Mouse (Mus musculus) heart, embryonic 16.5 days (tissue): ENCODE results near the gene Gm20388. TPM values are rescaled to one million over a fixed set of nuclear protein-coding genes. Genes with fewer than 3 reads are reported as not detected.

Source experiments
- ATAC-seq: fragments of 200-750 bp; cut with Nextera tagmentation; replicated peaks from 2 replicates; pipeline ENCODE4 v1.8.0; 2017; ENCODE audit warnings: moderate number of reproducible peaks; ENCODE audit not compliant: insufficient read depth, low FRiP score; ENCODE audit errors: extremely low read depth
- H3K27ac ChIP-seq: fragments of 300-500 bp; sonication (generic); 2 replicates; pipeline ENCODE4 v1.5.1; 2014; ENCODE audit warnings: mild to moderate bottlenecking, low read length, control low read depth, moderate library complexity
- H3K27me3 ChIP-seq: fragments of 300-500 bp; sonication (generic); 2 replicates; pipeline ENCODE4 v1.6.1; 2014; ENCODE audit warnings: low read length, mixed read lengths; ENCODE audit not compliant: control insufficient read depth, insufficient read depth
- H3K36me3 ChIP-seq: fragments of 300-500 bp; sonication (generic); 2 replicates; pipeline ENCODE4 v1.6.1; 2014; ENCODE audit not compliant: control insufficient read depth, insufficient read depth
- H3K4me1 ChIP-seq: fragments of 300-500 bp; sonication (generic); 2 replicates; pipeline ENCODE4 v1.6.1; 2014; ENCODE audit warnings: low read length, mixed read lengths; ENCODE audit not compliant: control insufficient read depth, insufficient read depth
- H3K4me2 ChIP-seq: fragments of 300-500 bp; sonication (generic); 2 replicates; pipeline ENCODE4 v1.6.1; 2014; ENCODE audit warnings: low read depth, mild to moderate bottlenecking, control low read depth, low read length
- H3K4me3 ChIP-seq: fragments of 300-500 bp; sonication (generic); 2 replicates; pipeline ENCODE4 v1.5.1; 2014; ENCODE audit warnings: mild to moderate bottlenecking, control low read depth, low read length
- H3K9ac ChIP-seq: fragments of 300-500 bp; sonication (generic); 2 replicates; pipeline ENCODE4 v1.6.1; 2014; ENCODE audit warnings: low read length, control low read depth
- H3K9me3 ChIP-seq: fragments of 300-500 bp; sonication (generic); replicated peaks from 2 replicates; pipeline ENCODE4 v1.6.1; 2016; ENCODE audit warnings: low read length; ENCODE audit not compliant: control insufficient read depth
- WGBS: fragments of 180-500 bp; shearing (Covaris S2); extraction: QIAGEN DNeasy Blood & Tissue Kit; methylation state at CpG from one replicate; pipeline ENCODE4 v1.1.7; 2014; 5-methylcytosine and 5-hydroxymethylcytosine counted together
- polyA plus RNA-seq: library from polyadenylated mRNA; unstranded; fragments of >200 nt; fragmentation: Nextera tagmentation; extraction: Ambion mirVana; gene quantifications from 2 replicates; pipeline ENCODE4 v1.2.1, GENCODE M21; 2015

The Gm20388 gene
- polyA plus RNA-seq, 1 experiment from 2014 or later = 4.5 TPM

DNA sequence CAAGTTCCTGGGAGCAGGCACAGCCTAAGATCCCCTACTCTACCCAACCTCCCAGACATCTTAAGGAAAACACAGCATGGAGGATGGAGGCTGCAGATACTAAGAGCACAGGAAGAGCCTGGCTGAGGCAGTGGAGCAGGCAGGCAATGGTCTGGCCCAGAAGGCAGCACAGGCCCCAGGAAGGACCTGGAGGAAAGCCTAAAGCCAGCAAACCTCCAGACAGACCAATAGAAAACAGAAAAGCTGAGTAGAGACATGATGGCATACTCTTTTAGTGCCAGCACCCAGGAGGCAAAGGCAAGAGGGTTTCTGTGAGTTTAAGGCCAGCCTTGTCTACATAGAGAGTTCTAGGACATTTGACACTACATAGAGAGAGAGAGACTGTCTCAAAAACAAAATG is 1702.8 kb downstream of the Gm20388 start:
- peaks cover 15% of the 10 kb centered on the region for H3K36me3 ChIP-seq
- H3K9me3 ChIP-seq = no peaks in the 10 kb centered on the region
- peaks cover 7% of the 10 kb centered on the region for H3K4me1 ChIP-seq
- no peak overlapping the region for H3K27ac ChIP-seq
- H3K9ac ChIP-seq = no peak overlapping the region
- no peak overlapping the region for H3K4me3 ChIP-seq
- H3K4me2 ChIP-seq = no peak overlapping the region
- ATAC-seq = no peak
- no peaks in the 10 kb centered on the region; the same call in 1 of the 2 replicates for H3K27me3 ChIP-seq

GRCm38 (mm10) chr8:121619401-121619995 is 1708.9 kb downstream of the Gm20388 start:
- 0 out of 2 replicates have a peak overlapping the region, but pooled peaks have one; percentile 11 for H3K9ac ChIP-seq

DNA sequence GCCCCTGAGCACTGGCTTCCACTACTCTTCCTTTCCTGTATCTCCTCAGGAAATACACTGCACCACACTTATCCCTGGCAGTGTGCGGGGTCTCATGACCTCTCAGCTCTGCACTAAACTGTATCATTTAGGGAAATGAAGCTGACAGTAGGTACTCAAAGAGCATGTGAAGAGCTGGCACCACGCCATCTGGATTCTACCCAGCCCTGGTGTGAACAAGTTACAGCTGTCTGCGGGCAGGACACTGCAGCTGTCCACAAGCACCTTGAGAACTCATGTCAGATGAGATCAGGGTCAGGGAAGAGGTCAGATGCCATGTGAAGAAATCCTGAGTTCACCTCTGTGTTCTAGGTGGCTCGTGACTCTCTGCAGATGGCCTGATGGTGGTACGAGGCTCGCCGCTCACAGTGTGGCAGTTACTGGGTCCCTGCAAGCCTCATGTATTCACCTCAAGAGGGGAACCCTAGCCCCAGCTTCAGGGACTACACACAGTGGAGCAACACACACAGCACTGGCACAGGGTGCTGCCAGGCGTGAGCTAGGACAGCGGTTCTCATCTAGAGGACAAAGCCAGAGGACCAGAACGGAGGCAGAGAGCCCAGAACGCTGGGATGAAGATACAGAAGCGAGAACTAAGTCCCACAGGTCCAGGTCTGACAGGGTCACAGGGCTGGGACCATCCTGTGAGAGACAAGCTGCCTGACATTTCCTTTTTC is 1710.3 kb downstream of the Gm20388 start:
- H3K9me3 ChIP-seq = no peaks in the 10 kb centered on the region
- WGBS = 47% methylated on average over 12 of the region's 12 CpGs
- H3K27me3 ChIP-seq = no peaks in the 10 kb centered on the region; the same call in 1 of the 2 replicates
- H3K4me2 ChIP-seq = no peak overlapping the region
- no peak overlapping the region for H3K4me3 ChIP-seq
- peak overlapping the region; percentile 15; the same call in 1 of the 2 replicates for H3K27ac ChIP-seq
- peaks cover 4% of the 10 kb centered on the region for H3K36me3 ChIP-seq
- H3K9ac ChIP-seq = no peak overlapping the region
- no peak; the same call in 1 of the 2 replicates for ATAC-seq
- peaks cover 42% of the 10 kb centered on the region for H3K4me1 ChIP-seq

More at GRCm38 (mm10) chr8:121619401-121619995, 1708.9 kb downstream of the Gm20388 start:
- ATAC-seq = peak; percentile 84
- peak overlapping the region; percentile 86 for H3K27ac ChIP-seq
- H3K4me2 ChIP-seq = peak overlapping the region; percentile 8; the same call in 1 of the 2 replicates
- H3K4me3 ChIP-seq = no peak overlapping the region
- peaks cover 4% of the 10 kb centered on the region for H3K36me3 ChIP-seq
- whole genome bisulfite sequencing = 26% methylated on average over 7 of the region's 7 CpGs
- no peaks in the 10 kb centered on the region for H3K9me3 ChIP-seq
- no peaks in the 10 kb centered on the region; the same call in 1 of the 2 replicates for H3K27me3 ChIP-seq
- peaks cover 38% of the 10 kb centered on the region for H3K4me1 ChIP-seq

DNA sequence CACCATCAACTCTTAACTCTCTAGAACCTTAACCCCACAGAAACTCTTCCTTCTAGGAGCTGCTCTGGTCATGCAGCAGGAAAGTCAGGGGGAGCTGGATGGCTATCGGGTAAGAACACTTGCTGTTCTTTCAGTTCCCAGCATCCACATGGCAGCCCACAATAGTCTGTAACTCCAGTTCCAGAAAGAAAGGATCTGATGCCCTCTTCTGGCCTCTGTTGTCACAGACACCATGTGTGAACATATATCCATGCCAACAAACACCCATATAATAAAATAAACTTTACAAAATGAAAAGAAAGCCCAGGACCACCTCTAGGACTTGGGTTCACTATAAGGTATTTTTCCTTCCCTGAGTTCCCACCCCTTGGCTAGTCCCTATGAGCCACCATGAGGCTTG is 1711.2 kb downstream of the Gm20388 start:
- ATAC-seq = no peak
- Histone ChIP-seq H3K9ac (no peak overlapping the region), H3K4me1 (peaks cover 50% of the 10 kb centered on the region)

GRCm38 (mm10) chr8:121623043-121623442 is 1712.4 kb downstream of the Gm20388 start:
- Histone ChIP-seq H3K36me3 (peaks cover 4% of the 10 kb centered on the region), H3K27ac (no peak overlapping the region), H3K9ac (no peak overlapping the region), H3K27me3 (no peaks in the 10 kb centered on the region), H3K4me2 (no peak overlapping the region), H3K9me3 (no peaks in the 10 kb centered on the region), H3K4me1 (peaks cover 47% of the 10 kb centered on the region), H3K4me3 (no peak overlapping the region)
- WGBS = 85% methylated on average over 8 of the region's 8 CpGs
- ATAC-seq = no peak

More for the DNA sequence above, 1711.2 kb downstream of the Gm20388 start:
- Histone ChIP-seq H3K27me3 (no peaks in the 10 kb centered on the region; the same call in 1 of the 2 replicates), H3K4me3 (no peak overlapping the region), H3K36me3 (peaks cover 4% of the 10 kb centered on the region), H3K9me3 (no peaks in the 10 kb centered on the region), H3K27ac (no peak overlapping the region), H3K4me2 (no peak overlapping the region)
- 65% methylated on average over 1 of the region's 1 CpGs for WGBS

DNA sequence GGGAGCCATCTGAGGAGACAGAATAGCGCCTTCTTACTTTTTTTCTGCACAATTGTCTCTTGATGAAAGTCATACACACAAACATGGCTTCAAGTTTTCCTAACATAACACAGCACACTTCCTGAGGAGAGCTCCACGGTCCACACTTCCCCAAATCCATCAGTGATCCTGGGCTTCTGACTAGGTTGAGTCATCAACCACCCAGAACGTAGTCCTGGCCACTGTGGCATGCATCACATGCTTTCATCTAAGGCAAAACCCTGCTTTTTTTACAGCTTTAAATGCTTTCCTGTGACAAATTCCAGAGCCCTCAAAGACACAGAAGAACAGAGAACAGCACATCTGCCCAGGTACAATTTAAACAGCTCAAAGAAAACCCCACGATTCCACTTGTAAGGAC is 1718.0 kb downstream of the Gm20388 start:
- H3K4me1 ChIP-seq = peaks cover 44% of the 10 kb centered on the region

DNA sequence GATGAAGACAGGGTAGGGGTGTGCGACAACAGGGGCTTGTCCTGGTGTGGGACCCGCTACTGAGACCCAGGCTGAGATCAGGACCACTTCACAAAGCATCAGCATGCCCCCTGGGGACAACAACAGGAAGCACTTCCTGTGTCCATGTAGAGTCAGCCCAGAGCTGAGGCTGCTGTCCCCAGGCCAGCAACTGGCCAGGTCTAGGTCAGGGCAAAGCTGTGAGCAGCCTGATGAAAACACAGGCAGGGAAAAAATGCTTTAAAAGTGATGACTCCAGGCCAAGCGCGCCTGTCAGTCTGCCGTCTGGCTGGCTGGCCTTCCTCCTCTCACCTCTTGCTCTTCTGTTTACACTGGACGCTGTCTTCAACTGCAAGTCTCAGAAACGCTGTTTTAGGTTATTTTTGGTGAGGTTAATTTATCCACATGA is 1721.0 kb downstream of the Gm20388 start:
- Histone ChIP-seq H3K36me3 (peaks cover 7% of the 10 kb centered on the region), H3K27me3 (no peaks in the 10 kb centered on the region), H3K9ac (no peak overlapping the region), H3K4me2 (no peak overlapping the region), H3K4me3 (no peak overlapping the region), H3K27ac (peak overlapping the region; percentile 61), H3K4me1 (peaks cover 40% of the 10 kb centered on the region), H3K9me3 (no peaks in the 10 kb centered on the region; the same call in 1 of the 2 replicates)
- peak; percentile 33; the same call in 1 of the 2 replicates for ATAC-seq
- 44% methylated on average over 7 of the region's 7 CpGs for WGBS

More for the DNA sequence above, 1718.0 kb downstream of the Gm20388 start:
- no peak for ATAC-seq
- Histone ChIP-seq H3K9ac (no peak overlapping the region), H3K36me3 (peaks cover 7% of the 10 kb centered on the region), H3K27me3 (no peaks in the 10 kb centered on the region), H3K4me2 (no peak overlapping the region), H3K4me3 (no peak overlapping the region), H3K9me3 (no peaks in the 10 kb centered on the region; the same call in 1 of the 2 replicates), H3K27ac (no peak overlapping the region)
- 48% methylated on average over 4 of the region's 4 CpGs for WGBS

DNA sequence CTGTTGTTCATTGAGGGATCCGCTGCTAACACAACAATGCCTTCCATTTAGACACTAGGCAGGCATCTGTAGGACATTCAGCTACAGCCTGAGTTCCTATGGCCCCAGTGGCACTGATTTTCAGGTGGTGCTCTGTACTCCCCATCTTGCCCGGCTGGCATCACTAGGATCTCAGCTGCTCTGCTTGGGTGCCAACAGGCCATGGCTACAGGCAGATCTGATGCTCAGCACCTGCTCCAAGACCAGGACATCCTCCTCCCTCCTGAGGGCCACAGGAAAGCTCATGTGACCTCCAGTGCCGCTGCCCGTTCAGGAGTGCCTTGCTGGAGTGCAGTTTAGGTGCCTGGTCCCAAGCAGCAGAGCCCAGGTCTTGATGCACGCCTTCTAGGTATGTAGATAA is 1721.8 kb downstream of the Gm20388 start:
- no peak overlapping the region for H3K4me2 ChIP-seq
- H3K4me3 ChIP-seq = no peak overlapping the region
- H3K27me3 ChIP-seq = no peaks in the 10 kb centered on the region
- no peak for ATAC-seq
- H3K9me3 ChIP-seq = no peaks in the 10 kb centered on the region; the same call in 1 of the 2 replicates
- H3K36me3 ChIP-seq = peaks cover 7% of the 10 kb centered on the region
- peaks cover 36% of the 10 kb centered on the region for H3K4me1 ChIP-seq
- H3K27ac ChIP-seq = peak overlapping the region; percentile 61
- H3K9ac ChIP-seq = no peak overlapping the region
- 53% methylated on average over 5 of the region's 5 CpGs for WGBS

GRCm38 (mm10) chr8:121635534-121635933 is 1724.9 kb downstream of the Gm20388 start:
- WGBS = 29% methylated on average over 6 of the region's 6 CpGs
- Histone ChIP-seq H3K4me1 (peaks cover 30% of the 10 kb centered on the region), H3K9me3 (no peaks in the 10 kb centered on the region), H3K27ac (no peak overlapping the region), H3K27me3 (no peaks in the 10 kb centered on the region), H3K36me3 (no peaks in the 10 kb centered on the region), H3K4me2 (no peak overlapping the region), H3K9ac (no peak overlapping the region), H3K4me3 (no peak overlapping the region)
- peak; percentile 37; the same call in 1 of the 2 replicates for ATAC-seq
